Mouse (Mus musculus) midbrain, embryonic 16.5 days (tissue): ENCODE results near the gene Tnfrsf1b. TPM values are rescaled to one million over a fixed set of nuclear protein-coding genes. Genes with fewer than 3 reads are reported as not detected.

ENCODE experiments used
- ATAC-seq: fragments of 200-750 bp; cut with Nextera tagmentation; 2 replicates; pipeline ENCODE4 v1.8.0; 2017; ENCODE audit warnings: moderate TSS enrichment
- H3K27ac ChIP-seq: fragments of 300-500 bp; sonication (generic); 2 replicates; pipeline ENCODE4 v1.5.1; 2014; ENCODE audit warnings: mild to moderate bottlenecking, low read length, mixed read lengths
- H3K27me3 ChIP-seq: fragments of 300-500 bp; sonication (generic); 2 replicates; pipeline ENCODE4 v1.6.1; 2014; ENCODE audit warnings: low read depth, low read length, mixed read lengths; ENCODE audit not compliant: control insufficient read depth, insufficient read depth
- H3K36me3 ChIP-seq: fragments of 300-500 bp; sonication (generic); 2 replicates; pipeline ENCODE4 v1.6.1; 2014; ENCODE audit warnings: mild to moderate bottlenecking, low read length, moderate library complexity, mixed read lengths; ENCODE audit not compliant: control insufficient read depth, insufficient read depth
- H3K4me1 ChIP-seq: fragments of 300-500 bp; sonication (generic); 2 replicates; pipeline ENCODE4 v1.6.1; 2014; ENCODE audit warnings: mild to moderate bottlenecking, low read length, mixed read lengths; ENCODE audit not compliant: control insufficient read depth, insufficient read depth
- H3K4me2 ChIP-seq: fragments of 300-500 bp; sonication (generic); 2 replicates; pipeline ENCODE4 v1.6.1; 2014; ENCODE audit warnings: mild to moderate bottlenecking, low read length, mixed read lengths
- H3K4me3 ChIP-seq: fragments of 300-500 bp; sonication (generic); 2 replicates; pipeline ENCODE4 v1.5.1; 2014; ENCODE audit warnings: low read depth, mild to moderate bottlenecking, low read length, moderate library complexity, mixed read lengths
- H3K9ac ChIP-seq: fragments of 300-500 bp; sonication (generic); 2 replicates; pipeline ENCODE4 v1.6.1; 2014; ENCODE audit warnings: low read depth, low read length, mixed read lengths
- H3K9me3 ChIP-seq: fragments of 300-500 bp; sonication (generic); replicated peaks from 2 replicates; pipeline ENCODE4 v1.6.1; 2014; ENCODE audit warnings: mild to moderate bottlenecking, low read length, mixed read lengths; ENCODE audit not compliant: control insufficient read depth, poor library complexity, severe bottlenecking
- whole genome bisulfite sequencing: fragments of 180-500 bp; shearing (Covaris S2); extraction: QIAGEN DNeasy Blood & Tissue Kit; methylation state at CpG from one replicate; pipeline ENCODE4 v1.1.7; 2014; 5-methylcytosine and 5-hydroxymethylcytosine counted together
- polyA plus RNA-seq: library from polyadenylated mRNA; unstranded; fragments of >200 nt; fragmentation: Nextera tagmentation; extraction: Ambion mirVana; gene quantifications from 2 replicates; pipeline ENCODE4 v1.2.1, GENCODE M21; 2015

Tnfrsf1b gene
- 4.0 and 4.2 TPM in 2 replicates for polyA plus RNA-seq

DNA sequence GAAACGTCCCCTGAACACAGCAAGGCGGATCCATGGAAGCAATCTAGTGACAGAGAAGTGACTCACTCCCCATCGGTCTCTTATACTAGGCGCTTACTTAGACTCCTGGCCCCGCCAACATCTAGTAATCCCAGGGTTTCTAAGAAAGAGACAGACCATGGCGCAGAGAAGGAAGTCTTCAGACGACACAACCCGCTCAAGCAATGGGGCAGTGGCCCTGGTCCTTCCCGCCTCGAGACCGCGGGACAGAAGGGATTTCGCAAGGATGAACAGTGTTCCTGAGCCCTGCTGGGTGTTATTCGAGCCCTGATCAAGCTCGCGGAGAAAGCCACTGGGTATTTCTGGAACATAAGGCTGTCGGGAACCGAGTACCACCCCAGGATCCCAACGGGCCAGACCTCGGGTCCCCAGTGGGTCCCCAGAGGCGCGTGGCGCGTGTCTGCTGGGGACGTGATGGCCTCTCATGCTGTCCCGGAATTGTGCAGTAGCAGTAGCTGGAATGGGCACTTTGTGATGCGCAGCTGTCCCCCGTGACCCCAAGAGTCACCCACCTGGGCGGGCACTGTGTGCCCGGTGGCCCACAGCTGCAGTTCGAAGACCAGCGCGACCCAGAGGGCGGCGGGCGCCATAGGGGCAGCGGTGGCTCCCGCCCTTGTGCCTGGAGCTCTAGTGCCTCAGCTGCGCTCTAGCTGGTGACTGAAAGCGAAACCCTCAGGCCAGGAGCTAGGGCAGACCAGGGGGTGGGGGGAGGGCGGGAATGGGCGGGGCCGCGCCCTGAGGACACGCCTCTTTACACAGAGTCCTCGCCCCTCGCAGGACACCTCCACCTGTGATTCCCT, at the start of gene Tnfrsf1b:
Gene Tnfrsf1b, minus strand, starts transcription at position 698 of the 839 bp plus-strand sequence.
- H3K4me1 ChIP-seq = no peaks in the 10 kb centered on the region; the same call in 1 of the 2 replicates
- H3K36me3 ChIP-seq = no peaks in the 10 kb centered on the region
- no peaks in the 10 kb centered on the region for H3K9me3 ChIP-seq
- no peak within 1 kb of the TSS for H3K27ac ChIP-seq
- H3K9ac ChIP-seq = peak within 1 kb of the TSS; percentile 54
- 1% methylated on average over 43 of the region's 47 CpGs for WGBS
- peak within 1 kb of the TSS; percentile 45 for H3K4me3 ChIP-seq
- peak within 1 kb of the TSS; percentile 63 for H3K4me2 ChIP-seq
- peaks cover 17% of the 10 kb centered on the region for H3K27me3 ChIP-seq
- peak; percentile 81 for ATAC-seq

DNA sequence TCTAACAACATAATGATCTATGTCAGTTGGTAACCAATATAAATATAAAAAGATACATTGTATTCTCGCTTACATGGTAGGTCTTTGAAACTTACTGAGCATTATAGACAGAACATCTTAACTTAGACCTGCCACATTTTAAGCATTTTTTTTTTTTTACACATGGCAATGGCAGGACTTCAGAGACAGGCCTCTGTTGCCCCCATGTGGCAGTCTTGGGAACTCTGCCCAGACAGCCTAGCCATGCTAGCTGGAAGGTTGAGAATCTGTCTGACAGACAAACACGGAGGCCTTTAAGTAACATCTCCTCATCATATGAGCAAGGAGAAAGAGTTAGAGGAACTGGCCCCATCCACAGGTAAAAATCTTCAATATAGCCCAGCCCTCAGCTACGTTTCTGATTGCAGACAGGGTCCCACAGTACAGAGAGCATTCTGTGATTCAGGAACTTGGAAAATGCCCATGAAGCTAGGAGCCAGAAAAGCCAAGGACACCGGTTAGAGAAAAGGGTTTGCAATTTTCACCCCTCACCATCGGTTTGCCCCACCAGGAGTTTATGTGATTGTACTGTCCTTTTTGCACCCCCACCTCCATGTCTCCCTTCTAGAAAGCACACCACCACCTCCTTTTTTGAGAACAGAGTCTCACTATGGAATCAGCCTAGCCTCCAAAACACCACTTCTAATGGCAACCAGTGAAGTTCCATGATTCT, 49.1 kb upstream of the Tnfrsf1b start:
- ATAC-seq = peak; percentile 65; the same call in 1 of the 2 replicates
- Histone ChIP-seq H3K27me3 (no peaks in the 10 kb centered on the region), H3K36me3 (no peaks in the 10 kb centered on the region), H3K9me3 (no peaks in the 10 kb centered on the region), H3K4me1 (no peaks in the 10 kb centered on the region), H3K4me3 (no peak overlapping the region), H3K4me2 (no peak overlapping the region), H3K9ac (no peak overlapping the region), H3K27ac (no peak overlapping the region)
- WGBS = 58% methylated on average over 5 of the region's 5 CpGs

GRCm38 (mm10) chr4:145294588-145294987, 47.9 kb upstream of the Tnfrsf1b start:
- H3K4me3 ChIP-seq = no peak overlapping the region
- no peak for ATAC-seq
- H3K4me1 ChIP-seq = no peaks in the 10 kb centered on the region
- no peak overlapping the region for H3K27ac ChIP-seq
- H3K27me3 ChIP-seq = no peaks in the 10 kb centered on the region
- H3K36me3 ChIP-seq = no peaks in the 10 kb centered on the region
- H3K4me2 ChIP-seq = no peak overlapping the region
- H3K9ac ChIP-seq = no peak overlapping the region
- 88% methylated on average over 5 of the region's 5 CpGs for WGBS
- no peaks in the 10 kb centered on the region for H3K9me3 ChIP-seq

- H3K36me3 ChIP-seq = no peaks in the 10 kb centered on the region
- peak; percentile 90 for ATAC-seq
- no peak overlapping the region for H3K4me3 ChIP-seq
- no peaks in the 10 kb centered on the region for H3K4me1 ChIP-seq
- WGBS = 55% methylated on average over 4 of the region's 4 CpGs
- H3K27me3 ChIP-seq = no peaks in the 10 kb centered on the region
- H3K9me3 ChIP-seq = no peaks in the 10 kb centered on the region
- no peak overlapping the region for H3K9ac ChIP-seq
- H3K27ac ChIP-seq = no peak overlapping the region
- no peak overlapping the region for H3K4me2 ChIP-seq
Measured at GRCm38 (mm10) chr4:145286369-145287120, 39.9 kb upstream of the Tnfrsf1b start.

- Histone ChIP-seq H3K27ac (no peak overlapping the region), H3K4me1 (no peaks in the 10 kb centered on the region)
- 95% methylated on average over 4 of the region's 4 CpGs for WGBS
Measured at GRCm38 (mm10) chr4:145284675-145285074, 38.0 kb upstream of the Tnfrsf1b start.

DNA sequence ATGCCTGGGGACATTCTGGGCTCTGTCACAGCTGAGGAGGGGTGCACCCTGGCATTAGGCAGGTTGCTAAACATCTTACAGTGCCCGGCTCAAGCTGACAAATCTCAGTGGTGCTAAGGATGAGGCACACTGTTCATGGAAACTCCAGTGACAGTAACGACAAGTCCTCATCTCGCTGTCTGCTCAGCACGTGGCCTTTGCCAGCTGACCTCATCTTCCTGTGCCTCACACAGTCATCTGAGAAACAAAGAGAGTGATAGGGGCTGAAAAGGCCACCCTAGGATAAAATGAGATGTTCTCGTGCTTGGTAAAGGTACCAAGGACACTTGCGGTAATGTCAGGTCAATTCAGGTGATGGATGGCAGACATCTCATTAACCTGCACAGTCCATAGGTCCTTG, 36.8 kb upstream of the Tnfrsf1b start:
- no peak overlapping the region for H3K9ac ChIP-seq

More at GRCm38 (mm10) chr4:145284675-145285074, 38.0 kb upstream of the Tnfrsf1b start:
- Histone ChIP-seq H3K4me2 (no peak overlapping the region), H3K36me3 (no peaks in the 10 kb centered on the region), H3K9me3 (no peaks in the 10 kb centered on the region), H3K27me3 (no peaks in the 10 kb centered on the region), H3K9ac (no peak overlapping the region), H3K4me3 (no peak overlapping the region)
- no peak for ATAC-seq

DNA sequence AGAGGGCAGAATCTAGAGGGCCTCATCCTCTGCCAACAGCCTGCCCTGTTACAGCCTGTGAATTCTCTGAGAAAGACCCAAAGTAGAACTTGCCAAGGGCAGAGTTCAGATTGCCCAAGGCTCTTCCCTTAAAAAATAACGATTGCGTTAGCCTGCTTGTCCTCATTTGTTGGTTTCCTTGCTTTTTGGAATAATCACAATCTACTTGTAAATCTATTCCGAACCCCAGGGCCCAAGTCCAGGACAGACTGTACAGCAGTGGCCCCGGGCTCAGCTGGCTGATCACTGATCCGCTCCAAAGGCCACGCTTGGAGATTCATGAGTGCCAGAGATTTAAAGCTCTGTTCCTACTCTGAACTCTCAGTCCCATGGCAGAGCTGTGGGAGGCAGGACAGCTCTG, 34.3 kb upstream of the Tnfrsf1b start:
- Histone ChIP-seq H3K4me3 (no peak overlapping the region), H3K27me3 (no peaks in the 10 kb centered on the region), H3K36me3 (no peaks in the 10 kb centered on the region), H3K4me1 (no peaks in the 10 kb centered on the region), H3K9ac (no peak overlapping the region), H3K9me3 (no peaks in the 10 kb centered on the region), H3K27ac (no peak overlapping the region), H3K4me2 (no peak overlapping the region)
- ATAC-seq = no peak
- 89% methylated on average over 6 of the region's 6 CpGs for WGBS

More for the DNA sequence above, 36.8 kb upstream of the Tnfrsf1b start:
- H3K36me3 ChIP-seq = no peaks in the 10 kb centered on the region
- WGBS = 64% methylated on average over 6 of the region's 6 CpGs
- no peak for ATAC-seq
- no peaks in the 10 kb centered on the region for H3K9me3 ChIP-seq
- no peak overlapping the region for H3K4me2 ChIP-seq
- H3K27ac ChIP-seq = no peak overlapping the region
- no peaks in the 10 kb centered on the region for H3K27me3 ChIP-seq
- no peak overlapping the region for H3K4me3 ChIP-seq
- no peaks in the 10 kb centered on the region for H3K4me1 ChIP-seq

- H3K9me3 ChIP-seq = no peaks in the 10 kb centered on the region
- no peak for ATAC-seq
- H3K27ac ChIP-seq = no peak overlapping the region
- no peaks in the 10 kb centered on the region for H3K36me3 ChIP-seq
- H3K27me3 ChIP-seq = no peaks in the 10 kb centered on the region
- no peak overlapping the region for H3K4me3 ChIP-seq
- no peaks in the 10 kb centered on the region for H3K4me1 ChIP-seq
- no peak overlapping the region for H3K9ac ChIP-seq
- 83% methylated on average over 3 of the region's 3 CpGs for WGBS
- no peak overlapping the region for H3K4me2 ChIP-seq
Measured at GRCm38 (mm10) chr4:145278724-145279370, 32.2 kb upstream of the Tnfrsf1b start.
